Mouse (Mus musculus): ENCODE measurements around the gene As3mt.

Gene As3mt

DNA sequence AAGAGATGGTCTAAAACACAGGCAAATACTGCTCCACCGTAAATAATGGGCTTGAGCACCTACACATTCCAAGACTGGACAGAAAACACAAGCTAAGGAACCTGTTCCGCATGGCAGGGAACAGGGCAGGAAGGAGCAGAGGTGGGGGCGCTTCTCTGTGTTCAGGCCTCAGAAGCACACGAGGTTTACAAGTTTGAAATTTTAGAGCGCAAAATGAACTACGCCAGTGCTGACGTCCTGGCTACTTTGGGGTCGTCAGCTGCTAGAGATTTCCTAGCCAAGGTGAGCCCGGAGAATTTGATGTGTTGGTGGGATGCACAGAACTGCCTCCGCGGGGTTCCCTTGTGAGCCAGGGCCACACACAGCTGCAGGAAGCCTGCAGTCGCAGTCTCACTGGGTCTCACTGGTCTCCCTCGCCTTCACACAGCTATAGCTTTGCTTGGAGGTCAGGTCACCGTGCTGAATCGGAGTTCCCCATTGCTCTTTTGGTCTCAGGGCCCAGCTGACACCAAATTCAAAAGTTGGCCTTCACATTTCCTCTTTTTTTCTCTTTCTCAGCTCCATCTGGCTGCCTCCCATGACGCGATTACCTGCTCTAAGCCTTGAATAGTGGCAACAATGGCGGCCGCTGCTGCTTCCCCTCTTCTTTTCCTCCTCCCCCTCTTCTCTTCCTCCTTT lies 9.3 kb upstream of the As3mt start:
- in situ Hi-C loops (cut with MboI, MseI), result no loop called here

DNA sequence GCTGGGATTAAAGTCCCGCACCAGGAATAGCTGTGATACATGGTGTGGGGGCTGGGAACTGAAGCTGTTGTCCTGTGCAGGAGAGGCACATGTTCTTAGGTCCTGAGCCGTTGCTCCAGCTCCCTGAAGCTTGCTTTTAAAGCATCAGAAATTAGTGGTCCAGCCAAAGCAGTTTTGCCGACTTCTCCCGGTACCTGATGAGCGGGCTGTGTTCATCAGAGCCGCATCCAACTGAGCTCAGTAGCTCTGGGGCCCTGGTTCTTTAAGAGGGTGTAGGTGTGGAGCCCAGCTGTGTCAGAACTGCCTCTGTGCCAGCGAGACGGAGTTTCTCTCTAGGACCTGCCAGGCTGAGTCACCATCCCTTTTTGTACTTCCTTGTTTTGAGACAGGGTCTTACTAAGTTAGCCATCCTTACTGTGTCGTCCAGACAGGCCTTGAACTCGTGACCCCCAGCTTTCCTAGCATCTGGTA lies 8.2 kb upstream of the As3mt start:
- in situ Hi-C loops (cut with MboI, MseI), result no loop called here

DNA sequence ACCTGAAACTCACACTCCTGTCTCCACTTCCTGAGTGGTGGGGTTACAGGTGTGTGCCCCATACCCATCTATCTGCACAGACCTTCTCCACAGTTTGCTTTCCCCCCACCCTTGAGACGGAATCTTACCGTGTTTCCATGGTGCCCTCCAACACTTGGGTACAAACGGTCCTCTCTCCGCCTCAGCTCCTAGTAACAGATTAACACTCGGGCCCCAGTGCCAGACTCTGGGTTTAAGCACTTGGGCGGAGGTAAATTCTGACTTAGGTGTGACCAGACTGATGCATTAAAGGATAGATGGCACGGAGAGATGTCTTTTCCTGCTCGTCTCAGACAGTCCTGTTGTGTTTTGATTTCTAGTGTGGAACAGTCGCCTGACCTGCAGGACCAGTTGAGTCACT lies 6.1 kb upstream of the As3mt start:
- in situ Hi-C loops (cut with MboI, MseI), result no loop called here

DNA sequence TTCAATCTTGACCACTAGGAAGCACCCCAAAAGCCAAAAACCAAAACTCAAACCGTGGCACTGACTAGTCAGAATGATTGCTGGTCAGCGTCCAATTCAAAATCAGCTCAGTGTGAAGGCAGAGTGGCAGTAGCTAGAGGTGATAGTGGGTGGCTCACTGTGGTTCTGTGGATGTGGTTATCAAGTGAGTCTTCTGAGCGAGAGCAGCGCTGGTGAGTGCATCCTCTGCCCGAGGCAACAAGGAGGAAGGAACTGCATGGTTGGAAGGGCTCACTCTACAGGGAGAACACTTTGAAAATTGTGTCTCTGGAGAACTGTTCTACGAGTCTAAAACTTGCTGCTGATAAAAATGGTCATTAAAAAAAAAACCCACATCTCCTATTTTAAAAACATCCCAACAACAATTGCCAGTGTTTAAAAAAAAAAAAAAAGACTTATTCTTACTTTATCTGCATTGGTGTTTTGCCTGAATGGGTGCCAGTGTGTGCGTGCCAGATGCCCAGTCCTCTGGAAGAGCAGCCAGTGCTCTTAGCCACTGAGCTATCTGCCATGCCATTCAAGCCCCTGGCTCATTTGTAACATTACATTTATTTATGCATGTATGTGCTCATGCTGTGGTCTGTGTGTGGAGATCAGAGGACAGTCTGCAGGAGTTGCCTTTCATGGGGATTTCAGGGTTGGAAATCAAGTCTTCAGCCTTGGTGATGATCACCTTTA lies 1.3 kb upstream of the As3mt start:
- in situ Hi-C loops (cut with MboI, MseI), result no loop called here

DNA sequence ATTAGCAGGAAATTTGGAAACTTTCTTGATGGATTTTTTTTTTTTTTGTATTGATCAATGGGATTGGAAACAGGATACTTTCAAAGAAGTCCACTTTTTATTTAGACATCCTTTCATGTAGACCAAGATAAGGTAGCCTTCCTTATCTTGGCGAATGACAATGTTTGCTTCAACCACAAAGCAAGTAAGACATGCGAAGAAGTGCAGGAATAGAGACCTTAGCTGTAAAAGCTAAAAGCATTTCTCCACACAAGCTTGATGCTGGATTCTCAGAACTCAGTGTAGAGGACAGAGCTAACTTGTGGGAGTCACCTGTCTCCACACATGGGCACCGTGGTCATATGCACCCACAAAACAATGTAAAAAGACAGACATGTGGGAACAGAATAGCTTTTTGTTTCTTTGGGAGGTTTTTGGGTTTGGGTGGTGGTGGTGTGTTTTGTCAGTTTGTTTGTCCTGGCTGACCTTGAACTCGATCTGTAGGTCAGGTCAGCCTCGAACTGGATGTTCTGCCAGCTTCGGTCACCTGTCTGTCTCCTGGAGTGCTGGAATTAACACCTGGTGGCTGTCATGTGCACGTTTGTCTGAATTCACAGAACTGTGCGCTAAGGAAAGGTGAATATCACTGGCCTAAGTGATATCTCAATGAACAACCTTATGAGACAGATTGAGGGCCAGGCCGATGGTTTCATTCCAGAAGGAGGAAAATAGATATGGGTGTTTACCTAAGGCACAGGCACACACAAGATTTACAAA lies 540 bp upstream of the As3mt start:
- in situ Hi-C loops (cut with MboI, MseI), result no loop called here

DNA sequence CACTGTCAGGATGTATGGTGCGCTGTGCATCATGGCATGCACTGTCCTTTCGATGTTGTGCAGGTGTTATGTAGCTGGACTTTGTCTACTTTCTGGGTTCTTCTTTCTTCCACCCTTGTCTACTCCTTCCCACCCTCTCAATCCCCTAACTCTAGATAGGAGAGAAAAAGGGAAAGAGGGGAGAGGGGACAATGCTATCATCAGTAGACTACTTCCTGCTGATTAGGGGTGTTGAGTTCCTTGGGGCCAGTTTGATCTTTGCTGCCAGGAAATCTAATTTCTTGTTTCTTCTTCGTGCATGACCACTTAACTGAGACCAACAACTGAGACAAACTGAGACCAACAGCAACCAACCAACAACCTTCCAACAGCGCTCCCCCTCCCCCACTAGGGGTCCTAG lies 3.4 kb downstream of the As3mt start:
- in situ Hi-C loops (cut with MboI, MseI), result no loop called here

DNA sequence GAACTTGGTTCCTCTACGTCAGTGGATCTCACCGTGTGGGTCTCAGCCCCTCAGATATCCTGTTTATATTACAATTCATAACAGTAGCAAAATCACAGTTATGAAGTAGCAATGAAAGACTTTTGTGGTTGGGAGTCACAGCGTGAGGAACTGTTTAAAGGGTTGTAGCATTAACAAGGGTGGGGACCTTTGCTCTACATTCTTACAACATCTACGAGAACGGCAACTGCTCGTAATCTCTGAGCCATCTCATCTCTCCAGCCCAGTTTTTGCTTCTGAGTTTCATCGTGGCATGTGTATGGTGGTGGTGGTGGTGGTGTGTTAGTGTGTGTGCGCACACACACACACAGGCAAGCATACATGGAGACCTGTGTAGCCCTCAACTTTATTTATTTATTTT lies 7.0 kb downstream of the As3mt start:
- in situ Hi-C loops (cut with MboI, MseI), result no loop called here

DNA sequence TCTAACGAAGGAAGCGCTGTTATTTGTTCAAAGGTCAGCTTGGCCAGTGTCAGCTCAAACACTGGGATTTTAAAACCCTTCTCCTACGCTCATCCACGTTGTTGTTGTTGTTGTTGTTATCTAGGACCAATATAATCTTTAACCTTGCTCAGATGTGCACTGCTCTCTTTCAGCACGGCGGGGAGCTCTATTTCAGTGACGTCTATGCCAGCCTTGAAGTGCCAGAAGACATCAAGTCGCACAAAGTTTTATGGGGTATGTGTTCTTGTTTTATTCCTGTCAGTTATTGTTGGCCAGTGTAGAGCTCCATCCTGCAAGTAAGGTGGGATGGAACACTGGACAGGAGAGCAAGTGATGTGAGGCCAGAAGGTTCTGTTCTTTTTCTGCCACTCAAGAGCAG lies 7.8 kb downstream of the As3mt start:
- in situ Hi-C loops (cut with MboI, MseI), result no loop called here

DNA sequence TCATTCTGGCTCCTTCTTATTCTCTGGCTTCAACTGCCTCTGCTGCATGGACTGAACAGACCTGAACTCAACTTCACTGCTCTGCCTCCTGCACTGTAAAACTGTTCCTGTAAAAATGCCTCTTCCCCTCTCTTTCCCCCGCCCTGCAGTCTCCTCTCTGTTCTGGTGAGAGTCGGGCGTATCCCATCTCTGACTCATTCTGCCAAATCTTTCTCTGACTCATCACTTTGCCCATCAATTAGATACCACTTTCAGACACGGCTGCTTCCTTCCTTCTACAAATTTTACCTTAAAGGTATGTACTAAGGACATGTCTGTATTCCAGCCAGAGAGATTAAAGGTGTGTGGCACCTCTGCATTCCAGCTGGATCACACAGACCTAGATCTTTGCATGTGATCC lies 10.9 kb downstream of the As3mt start:
- in situ Hi-C loops (cut with MboI, MseI), result no loop called here

DNA sequence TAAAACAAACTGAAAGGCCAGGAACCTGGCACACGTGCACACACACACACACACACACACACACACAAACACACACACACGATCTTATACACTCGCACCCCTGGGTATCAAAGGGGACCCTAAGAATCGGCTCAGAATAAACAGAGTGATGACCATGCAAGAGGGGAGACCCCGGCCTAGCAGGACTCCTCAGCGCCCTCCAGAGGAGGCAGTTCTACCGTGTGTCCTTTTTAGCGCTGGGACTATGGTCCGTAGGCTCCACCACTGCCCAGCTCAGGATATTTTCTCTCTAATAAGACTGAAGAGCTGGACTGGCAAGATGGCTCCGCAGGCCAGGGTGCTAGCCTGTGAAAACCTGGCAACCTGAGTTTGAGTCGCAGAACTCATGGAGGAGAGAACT lies 17.2 kb downstream of the As3mt start:
- in situ Hi-C loops (cut with MboI, MseI), result no loop called here

DNA sequence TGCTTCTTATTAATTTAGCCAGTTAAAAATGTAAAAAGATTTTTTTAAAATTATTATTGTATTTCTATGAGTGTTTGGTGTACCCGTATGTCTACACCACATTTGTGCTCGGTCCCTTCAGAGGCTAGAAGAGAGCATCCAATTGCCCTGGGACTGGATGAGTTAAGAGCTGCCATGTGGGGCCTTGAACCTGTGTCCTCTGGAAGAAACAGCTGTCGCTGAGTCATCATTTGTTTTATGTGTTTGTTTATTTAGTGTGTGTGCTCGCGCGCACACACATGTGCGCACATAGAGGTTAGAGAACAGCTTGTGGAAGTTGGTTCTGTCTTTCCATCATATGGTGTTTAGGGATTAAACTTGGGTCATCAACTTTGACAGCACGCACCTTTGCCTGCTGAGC lies 18.9 kb downstream of the As3mt start:
- in situ Hi-C loops (cut with MboI, MseI), result no loop called here

DNA sequence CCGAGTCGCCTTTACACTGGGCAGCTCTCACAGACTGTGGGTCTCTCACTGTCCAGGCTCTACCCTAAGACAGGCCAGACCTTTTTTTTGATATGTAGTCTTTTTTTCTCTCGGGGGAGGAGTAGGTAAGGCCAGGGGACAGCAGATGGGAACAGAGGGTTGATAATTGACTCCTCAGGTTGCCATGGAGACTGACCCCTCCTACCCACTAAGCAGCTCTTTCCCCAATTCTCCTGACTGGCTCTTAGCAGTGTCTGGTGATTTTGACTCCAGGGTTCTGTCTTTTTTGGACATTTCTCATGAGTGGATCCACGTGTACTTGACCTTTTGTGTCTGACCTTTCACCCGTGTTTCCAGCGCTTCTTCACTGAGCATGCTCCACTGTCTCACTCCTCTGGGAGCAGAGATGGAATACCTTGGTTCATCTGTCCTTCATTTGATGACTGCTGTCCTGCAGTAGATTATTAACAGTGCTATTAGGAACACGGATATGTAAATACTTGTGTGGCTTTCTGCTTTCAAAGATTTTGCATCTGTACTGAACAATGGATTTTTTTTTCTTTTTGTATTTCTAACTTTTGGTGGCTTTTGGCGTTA lies 20.0 kb downstream of the As3mt start:
- in situ Hi-C loops (cut with MboI, MseI), result no loop called here

DNA sequence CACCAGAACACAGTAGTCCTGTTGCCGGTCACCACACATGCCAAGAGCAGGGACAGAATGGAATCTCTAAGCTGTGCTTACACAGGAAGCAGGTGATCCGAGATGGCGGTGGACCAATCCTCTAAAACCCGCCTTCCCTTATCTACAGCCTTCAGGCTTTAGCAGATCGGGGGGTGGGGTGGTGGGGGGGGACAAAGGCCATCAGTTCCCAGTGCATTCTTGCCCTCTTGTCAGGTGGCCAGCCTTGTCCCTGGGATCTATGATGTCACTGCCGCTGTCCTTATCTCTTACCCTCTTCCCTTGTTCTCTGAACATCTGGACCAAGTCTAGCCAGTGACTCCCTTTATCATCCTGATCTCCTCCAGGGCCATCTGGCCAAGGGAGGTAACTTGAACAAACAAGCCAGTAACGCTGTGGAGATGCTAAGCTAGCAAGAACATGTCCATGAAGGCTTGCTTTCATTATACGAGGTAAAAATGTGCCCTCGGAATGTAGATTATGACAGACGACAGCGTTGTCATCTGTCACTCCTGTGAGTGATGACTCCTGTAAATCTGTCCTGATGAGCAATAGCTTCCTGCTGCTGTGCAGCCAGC lies 20.8 kb downstream of the As3mt start:
- in situ Hi-C loops (cut with MboI, MseI), result no loop called here

DNA sequence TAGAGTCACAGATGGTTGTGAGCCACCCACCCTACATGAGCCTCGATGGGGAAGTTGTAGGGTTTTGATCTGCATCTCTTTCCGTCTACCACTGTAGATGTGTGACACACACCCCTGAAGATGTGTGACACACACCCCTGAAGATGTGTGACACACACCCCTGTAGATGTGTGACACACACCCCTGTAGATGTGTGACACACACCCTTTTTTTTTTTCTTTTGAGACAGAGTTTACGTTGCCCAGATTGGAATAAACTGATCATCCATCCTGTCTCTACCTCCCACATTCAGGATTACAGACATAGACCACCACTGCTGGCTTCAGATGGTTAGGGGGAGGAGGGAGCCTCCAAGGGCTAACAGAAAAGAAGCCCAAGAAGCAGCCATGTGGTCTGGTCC lies 21.7 kb downstream of the As3mt start:
- in situ Hi-C loops (cut with MboI, MseI), result no loop called here

DNA sequence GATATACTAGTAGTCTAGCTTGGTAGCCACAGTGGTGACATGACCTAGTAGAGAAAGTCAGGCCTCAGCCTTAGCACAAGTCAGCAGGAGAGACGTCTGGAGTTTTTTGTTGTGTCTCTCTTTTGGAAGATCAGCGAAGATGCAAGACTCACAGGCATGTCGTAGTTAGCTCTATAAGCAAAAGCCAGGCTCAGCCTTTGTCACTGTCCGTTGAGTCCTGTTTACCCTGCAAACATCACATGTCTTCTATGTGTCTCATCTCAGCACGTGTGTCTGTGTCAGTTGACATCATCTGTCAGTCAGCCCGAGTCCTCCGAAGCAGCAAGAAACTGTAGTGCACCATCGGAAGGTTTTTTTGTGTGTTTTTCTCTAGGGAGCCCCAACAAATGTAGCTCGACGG lies 24.1 kb downstream of the As3mt start:
- in situ Hi-C loops (cut with MboI, MseI), result loop anchor here (5.0 kb wide), 2 partner anchors 59 to 66 kb away; partner anchors contain the start of gene Cyp17a1

DNA sequence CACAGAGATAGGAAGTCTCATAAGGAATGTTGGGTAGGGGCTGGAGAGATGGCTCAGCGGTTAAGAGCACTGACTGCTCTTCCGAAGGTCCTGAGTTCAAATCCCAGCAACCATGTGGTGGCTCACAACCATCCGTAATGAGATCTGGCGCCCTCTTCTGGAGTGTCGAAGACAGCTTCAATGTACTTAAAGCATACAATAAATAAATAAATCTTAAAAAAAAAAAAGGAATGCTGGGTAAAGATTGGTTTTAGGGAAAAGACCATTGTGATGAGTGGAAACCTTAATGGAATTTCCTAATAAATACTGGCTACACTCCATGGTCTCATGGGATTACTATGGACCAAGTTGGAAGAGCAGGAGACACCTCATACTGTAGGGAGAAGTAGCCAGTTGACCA lies 25.4 kb downstream of the As3mt start:
- in situ Hi-C loops (cut with MboI, MseI), result loop anchor here (5.0 kb wide), 2 partner anchors 60 to 65 kb away; partner anchors contain the start of gene Cyp17a1

DNA sequence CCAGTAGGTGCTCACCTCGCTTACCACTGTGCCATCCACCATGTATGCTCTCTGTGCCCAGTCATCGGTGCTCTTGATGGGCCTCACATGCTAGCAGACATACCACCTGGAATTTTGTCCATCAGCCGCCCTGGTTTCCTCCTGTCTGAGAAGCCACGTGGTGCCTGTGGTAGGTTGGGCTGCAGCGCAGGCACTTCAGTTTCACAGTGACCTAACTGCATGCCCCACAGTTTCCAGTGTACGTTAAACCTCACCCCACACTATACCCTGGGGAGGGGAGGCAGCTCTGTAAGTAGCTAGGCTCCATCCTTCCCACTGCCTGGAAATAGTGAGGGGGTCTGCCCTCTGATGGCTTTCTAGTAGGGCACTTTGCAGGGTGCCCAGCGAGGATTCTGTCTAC lies 26.4 kb downstream of the As3mt start:
- in situ Hi-C loops (cut with MboI, MseI), result loop anchor here (5.0 kb wide), 2 partner anchors 61 to 64 kb away; partner anchors contain the start of gene Cyp17a1

DNA sequence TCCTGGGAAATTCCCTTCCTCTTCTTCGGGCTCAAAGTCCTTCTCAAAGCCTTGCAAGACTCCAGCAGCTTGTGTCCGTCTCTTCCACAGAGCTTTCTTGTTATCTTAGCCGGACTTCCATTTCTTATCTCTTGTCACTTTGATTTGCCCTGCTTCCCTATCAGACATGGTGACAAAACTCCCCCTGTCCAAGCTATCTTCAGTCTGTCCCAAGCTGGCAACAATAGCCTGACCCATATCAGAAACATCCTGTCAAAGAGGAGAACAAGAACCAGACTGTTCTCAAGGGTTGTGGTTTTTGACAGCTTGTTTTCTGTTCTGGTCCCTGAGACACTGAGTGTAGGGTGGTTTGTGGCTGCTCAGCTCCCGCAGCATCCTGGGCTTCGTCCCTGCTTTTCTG lies 28.0 kb downstream of the As3mt start:
- in situ Hi-C loops (cut with MboI, MseI), result loop anchor here (5.0 kb wide), 1 partner anchor 148 kb away; no protein-coding TSS in a partner anchor

DNA sequence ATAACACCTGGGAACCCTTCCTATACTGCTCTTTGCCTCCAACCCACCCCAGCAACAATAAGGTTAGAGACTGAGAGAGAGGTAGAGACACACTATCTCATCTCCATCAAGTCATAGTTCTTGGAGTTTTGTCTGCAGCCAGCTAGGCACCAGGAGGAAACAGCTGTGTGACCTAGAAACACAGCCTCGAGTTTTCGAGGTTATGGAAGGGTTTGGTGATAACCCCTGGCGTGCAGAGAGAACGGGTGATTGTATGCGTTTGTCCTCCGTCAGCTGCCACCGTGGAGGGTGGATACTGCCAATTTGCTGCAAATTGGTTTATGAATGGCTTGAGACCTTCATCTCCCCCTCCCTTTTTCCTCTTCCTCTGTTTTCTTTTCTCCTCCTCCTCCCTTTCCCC lies 29.8 kb downstream of the As3mt start:
- in situ Hi-C loops (cut with MboI, MseI), result loop anchor here (5.0 kb wide), 1 partner anchor 150 kb away; no protein-coding TSS in a partner anchor

DNA sequence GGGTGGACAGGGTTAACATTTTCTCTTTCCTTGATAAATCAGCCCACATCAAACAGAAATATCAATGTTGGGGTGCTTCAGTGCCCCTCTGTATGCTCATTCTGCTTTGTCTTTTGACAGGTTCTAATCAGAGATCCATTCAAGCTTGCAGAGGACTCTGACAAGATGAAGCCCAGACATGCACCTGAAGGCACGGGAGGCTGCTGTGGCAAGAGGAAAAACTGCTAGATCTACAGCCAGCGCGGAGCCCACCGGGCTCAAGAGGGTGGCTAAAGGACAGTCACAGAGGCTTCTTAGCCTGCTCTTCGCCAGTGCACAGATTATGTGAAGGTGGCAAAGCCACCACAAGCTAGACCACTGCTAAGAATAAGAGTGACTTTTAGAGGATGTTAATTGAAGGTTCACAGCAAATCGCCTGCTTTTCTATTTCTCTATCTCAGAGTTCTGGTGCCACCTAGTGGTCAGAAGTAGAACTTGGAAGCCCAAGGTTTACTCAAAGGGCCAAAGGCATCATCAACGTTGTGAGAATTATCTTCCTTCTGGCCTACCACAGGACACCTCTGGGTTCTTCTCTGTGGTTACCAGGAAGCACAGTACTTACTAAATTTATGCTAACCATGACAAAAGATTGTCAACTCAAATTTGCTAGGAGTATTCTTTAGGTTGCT lies 33.2 kb downstream of the As3mt start:
- in situ Hi-C loops (cut with MboI, MseI), result no loop called here

DNA sequence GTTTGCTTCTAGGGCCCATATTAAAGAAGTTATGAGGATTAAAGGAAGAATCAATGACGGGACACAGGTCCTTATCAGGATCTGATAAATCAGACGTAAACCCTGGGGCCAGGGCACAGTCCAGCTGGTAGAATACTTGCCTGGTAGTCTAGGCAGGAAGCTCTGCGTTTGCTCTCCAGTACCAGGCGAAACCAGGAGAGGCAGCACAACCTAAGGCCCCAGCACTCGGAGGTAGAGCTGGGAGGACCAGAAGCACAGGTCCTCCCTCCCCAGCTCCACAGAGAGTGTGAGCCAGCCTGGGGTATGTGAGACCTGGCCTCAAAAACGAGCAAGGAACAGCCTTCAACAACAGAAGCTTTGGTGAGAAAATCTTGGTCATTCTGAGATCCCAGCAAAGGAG lies 34.3 kb downstream of the As3mt start:
- in situ Hi-C loops (cut with MboI, MseI), result no loop called here

All from T-helper 1 cell (primary cell).